ENCODE assay signal across 9 mouse cellular contexts in the genomic region with DNA sequence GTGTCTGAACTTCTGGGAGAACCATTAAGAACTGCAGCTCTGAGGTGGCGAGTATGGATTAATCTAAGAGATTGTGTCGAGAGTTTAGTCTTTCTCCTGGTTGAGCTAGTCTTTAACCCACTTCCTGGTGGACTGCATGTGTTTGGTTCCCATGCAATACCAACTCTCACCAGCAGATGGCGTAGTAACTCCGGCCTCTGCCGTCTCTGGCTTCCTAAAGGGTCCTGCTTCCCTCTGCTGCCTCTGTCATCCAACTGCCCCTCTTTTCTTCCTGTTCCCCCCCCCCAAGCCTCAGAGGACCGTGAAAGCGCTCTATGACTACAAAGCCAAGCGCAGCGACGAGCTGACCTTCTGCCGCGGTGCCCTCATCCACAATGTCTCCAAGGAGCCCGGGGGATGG.
DNase-seq lines count a peak whose midpoint lies in the region; ATAC-seq and TF ChIP-seq lines count a peak whose summit lies in the region.
"Had no signal": no experiment of that assay in that cellular context is flagged by ENCODE, and none has a peak within 500 bp of the region (broad histone marks: within the 10 kb centered on the region; RNA-seq: fewer than 3 reads in every experiment).

No protein-coding gene starts in this region.

- H3K9me3 ChIP-seq in liver, embryonic 11.5 days (ENCODE audit: control insufficient read depth, low read length): no peaks in the 10 kb centered on the region
- H3K9me3 ChIP-seq: lung, embryonic 15.5 days had no signal

- WGBS in liver, adult 2 months: 76% methylated on average over 13 of the region's 13 CpGs
- 83% methylated on average over 13 of the region's 13 CpGs for WGBS in liver, embryonic 11.5 days
- WGBS in olfactory bulb, adult 2 months: 77% methylated on average over 13 of the region's 13 CpGs

- no peak overlapping the region for H3K9ac ChIP-seq in liver, adult 2 months (ENCODE audit: low read depth, low read length)
- no peak overlapping the region for H3K9ac ChIP-seq in liver, embryonic 11.5 days (ENCODE audit: low read depth, low read length)
- H3K9ac ChIP-seq: lung, embryonic 15.5 days had no signal

- no peak for TF ChIP-seq POLR2A in liver, adult 2 months (IDR thresholded peaks at IDR 0.05; ENCODE audit: extremely low read depth, insufficient read depth, low read length)
- no peak for TF ChIP-seq POLR2A in brain, embryonic 14.5 days (IDR thresholded peaks at IDR 0.05; ENCODE audit: borderline replicate concordance, extremely low read depth, insufficient read depth, insufficient read length, poor library complexity, severe bottlenecking)
- no peak for TF ChIP-seq POLR2A in olfactory bulb, adult 2 months (IDR thresholded peaks at IDR 0.05; ENCODE audit: insufficient read depth, low read depth, low read length)

- H3K4me1 ChIP-seq in liver, adult 2 months (ENCODE audit: control insufficient read depth, insufficient read depth, low read length): no peaks in the 10 kb centered on the region
- H3K4me1 ChIP-seq in liver, embryonic 11.5 days (replicated peaks; ENCODE audit: control insufficient read depth, insufficient read depth, low read length): no peaks in the 10 kb centered on the region
- no peaks in the 10 kb centered on the region for H3K4me1 ChIP-seq in olfactory bulb, adult 2 months (ENCODE audit: control insufficient read depth, insufficient read depth, low read length)
- H3K4me1 ChIP-seq: lung, embryonic 15.5 days had no signal

- H3K79me2 ChIP-seq in liver, adult 2 months (ENCODE audit: control insufficient read depth, insufficient read depth, low read length): no peaks in the 10 kb centered on the region

- H3K4me2 ChIP-seq in liver, embryonic 11.5 days: no peak overlapping the region
- H3K4me2 ChIP-seq: lung, embryonic 15.5 days had no signal

- TF ChIP-seq CTCF in liver, adult 2 months (IDR thresholded peaks at IDR 0.05; ENCODE audit: low read depth, low read length): peak; percentile 75
- peak; percentile 77 for TF ChIP-seq CTCF in brain, embryonic 14.5 days (IDR thresholded peaks at IDR 0.05; ENCODE audit: borderline replicate concordance, extremely low read depth, insufficient read depth, insufficient read length)
- peak; percentile 64 for TF ChIP-seq CTCF in olfactory bulb, adult 2 months (IDR thresholded peaks at IDR 0.05; ENCODE audit: insufficient read depth, low read depth, low read length)

- no peaks in the 10 kb centered on the region for H3K36me3 ChIP-seq in liver, adult 2 months (ENCODE audit: control insufficient read depth, insufficient read depth, low read length)
- H3K36me3 ChIP-seq in liver, embryonic 11.5 days (ENCODE audit: control insufficient read depth, insufficient read depth, low read length): peaks cover 5% of the 10 kb centered on the region; the same call in 1 of the 2 replicates
- H3K36me3 ChIP-seq: lung, embryonic 15.5 days had no signal

- no peaks in the 10 kb centered on the region for H3K27me3 ChIP-seq in liver, adult 2 months (ENCODE audit: control insufficient read depth, insufficient read depth, low read length)
- H3K27me3 ChIP-seq in liver, embryonic 11.5 days (replicated peaks; ENCODE audit: control insufficient read depth, insufficient read depth, low read length): no peaks in the 10 kb centered on the region
- H3K27me3 ChIP-seq: lung, embryonic 15.5 days had no signal

- ATAC-seq in liver, embryonic 11.5 days (replicated peaks; ENCODE audit: low FRiP score): no peak

- no peak overlapping the region for H3K27ac ChIP-seq in liver, adult 2 months (replicated peaks; ENCODE audit: insufficient read depth, low read depth, low read length)
- no peak overlapping the region for H3K27ac ChIP-seq in liver, embryonic 11.5 days (ENCODE audit: low read depth, low read length)
- no peak overlapping the region for H3K27ac ChIP-seq in olfactory bulb, adult 2 months (ENCODE audit: insufficient read depth, low read depth, low read length)
- H3K27ac ChIP-seq: lung, embryonic 15.5 days had no signal

- H3K4me3 ChIP-seq in liver, adult 2 months (ENCODE audit: insufficient read depth, low read depth, low read length): no peak overlapping the region
- no peak overlapping the region for H3K4me3 ChIP-seq in liver, embryonic 11.5 days (ENCODE audit: low read depth, low read length)
- no peak overlapping the region for H3K4me3 ChIP-seq in olfactory bulb, adult 2 months (ENCODE audit: insufficient read depth, low read depth, low read length)
- H3K4me3 ChIP-seq: lung, embryonic 15.5 days had no signal

- DNase-seq in cerebellum, adult 9-11 months: peak; percentile 7
- DNase-seq in cerebellum, adult 9-10 months: no peak
- DNase-seq in liver, adult 2 months (ENCODE audit: extremely low read depth, low read depth, low spot score): no peak
- no peak for DNase-seq in liver, embryonic 11.5 days (ENCODE audit: low spot score)
- DNase-seq in brain, embryonic 14.5 days (ENCODE audit: low read depth): no peak
- DNase-seq in left cerebral cortex, adult 11 months (ENCODE audit: low spot score): no peak
- DNase-seq in frontal cortex, postnatal 10 days (ENCODE audit: low spot score in 2 of 2): no peak
